Mouse (Mus musculus): ENCODE results near the gene Timm44.

GRCm38 (mm10) chr8:4245737-4246136 lies 30.0 kb downstream of the Timm44 start:
- TF ChIP-seq CTCF (IDR thresholded peaks at IDR 0.05; ENCODE audit: insufficient read depth, low read length): no peak
- TF ChIP-seq POLR2A (IDR thresholded peaks at IDR 0.05; ENCODE audit: borderline replicate concordance, extremely low read depth, low read depth, low read length): no peak

Measured in lung, adult 2 months (tissue).